Mouse (Mus musculus): ENCODE results near the gene Camta2. TPM values are rescaled to one million over a fixed set of nuclear protein-coding genes. Genes with fewer than 3 reads are reported as not detected.

Gene Camta2
- polyA plus RNA-seq, 1 experiment = 11.9 TPM

- Histone ChIP-seq H3K27me3 (ENCODE audit: control insufficient read depth, insufficient read depth, insufficient read length) (no peaks in the 10 kb centered on the region), H3K36me3 (ENCODE audit: control insufficient read depth, insufficient read depth) (peaks cover 45% of the 10 kb centered on the region), H3K79me2 (ENCODE audit: control insufficient read depth, insufficient read depth) (no peaks in the 10 kb centered on the region), H3K4me2 (ENCODE audit: low read depth) (peak overlapping the region; percentile 31), H3ac (ENCODE audit: control insufficient read depth, insufficient read length) (no peak overlapping the region), H3K4me3 (no peak overlapping the region)
- TF ChIP-seq SRF (IDR thresholded peaks at IDR 0.05; ENCODE audit: control insufficient read depth, insufficient read length, low read depth) (no peak), POLR2A (IDR thresholded peaks at IDR 0.05; ENCODE audit: insufficient read length, low read depth) (no peak), E2F4 (IDR thresholded peaks at IDR 0.05; ENCODE audit: insufficient read depth) (no peak), CEBPB (IDR thresholded peaks at IDR 0.05; ENCODE audit: insufficient read depth, poor library complexity, severe bottlenecking) (no peak), TCF12 (IDR thresholded peaks at IDR 0.05; ENCODE audit: insufficient read depth, poor library complexity, severe bottlenecking) (no peak)
Observed at GRCm38 (mm10) chr11:70715832-70716231, 27.9 kb upstream of the Camta2 start.

- H3K4me3 ChIP-seq = no peak overlapping the region
- H3K36me3 ChIP-seq (ENCODE audit: control insufficient read depth, insufficient read depth) = peaks cover 46% of the 10 kb centered on the region
- H3K4me2 ChIP-seq (ENCODE audit: low read depth) = no peak overlapping the region
- no peaks in the 10 kb centered on the region for H3K79me2 ChIP-seq (ENCODE audit: control insufficient read depth, insufficient read depth)
- no peak overlapping the region for H3ac ChIP-seq (ENCODE audit: control insufficient read depth, insufficient read length)
- no peaks in the 10 kb centered on the region for H3K27me3 ChIP-seq (ENCODE audit: control insufficient read depth, insufficient read depth, insufficient read length)
- no peak for TF ChIP-seq MYOG (IDR thresholded peaks at IDR 0.05; ENCODE audit: control insufficient read depth in 1 of 3, insufficient read depth in 1 of 3, insufficient read length in 2 of 3, low read depth in 2 of 3)
- TF ChIP-seq CEBPB (IDR thresholded peaks at IDR 0.05; ENCODE audit: insufficient read depth, poor library complexity, severe bottlenecking) = no peak
- no peak for TF ChIP-seq MAX (IDR thresholded peaks at IDR 0.05; ENCODE audit: low read depth)
- no peak for TF ChIP-seq TCF12 (IDR thresholded peaks at IDR 0.05; ENCODE audit: insufficient read depth, poor library complexity, severe bottlenecking)
- no peak for TF ChIP-seq USF1 (IDR thresholded peaks at IDR 0.05; ENCODE audit: low read depth)
- no peak for TF ChIP-seq REST (IDR thresholded peaks at IDR 0.05; ENCODE audit: insufficient read depth, insufficient read length)
- TF ChIP-seq SRF (IDR thresholded peaks at IDR 0.05; ENCODE audit: control insufficient read depth, insufficient read length, low read depth) = no peak
- TF ChIP-seq POLR2A (IDR thresholded peaks at IDR 0.05; ENCODE audit: insufficient read length, low read depth) = no peak
- TF ChIP-seq POLR2AphosphoS2 (IDR thresholded peaks at IDR 0.05; ENCODE audit: insufficient read length, low read depth) = no peak
- TF ChIP-seq MYOD1 (IDR thresholded peaks at IDR 0.05; ENCODE audit: control insufficient read depth in 1 of 3, insufficient read length in 2 of 3, low read depth in 2 of 3) = no peak
Observed at GRCm38 (mm10) chr11:70713222-70713621, 25.3 kb upstream of the Camta2 start.

GRCm38 (mm10) chr11:70711026-70711425 is 23.1 kb upstream of the Camta2 start:
- H3K27me3 ChIP-seq (ENCODE audit: control insufficient read depth, insufficient read depth, insufficient read length) = no peaks in the 10 kb centered on the region
- H3K4me2 ChIP-seq (ENCODE audit: low read depth) = no peak overlapping the region
- no peak overlapping the region for H3K4me3 ChIP-seq
- H3K36me3 ChIP-seq (ENCODE audit: control insufficient read depth, insufficient read depth) = peaks cover 54% of the 10 kb centered on the region
- no peak overlapping the region for H3ac ChIP-seq (ENCODE audit: control insufficient read depth, insufficient read length)
- H3K79me2 ChIP-seq (ENCODE audit: control insufficient read depth, insufficient read depth) = no peaks in the 10 kb centered on the region
- no peak for TF ChIP-seq POLR2A (IDR thresholded peaks at IDR 0.05; ENCODE audit: insufficient read length, low read depth)
- TF ChIP-seq USF1 (IDR thresholded peaks at IDR 0.05; ENCODE audit: low read depth) = no peak
- TF ChIP-seq TCF12 (IDR thresholded peaks at IDR 0.05; ENCODE audit: insufficient read depth, poor library complexity, severe bottlenecking) = no peak
- no peak for TF ChIP-seq REST (IDR thresholded peaks at IDR 0.05; ENCODE audit: insufficient read depth, insufficient read length)
- no peak for TF ChIP-seq E2F4 (IDR thresholded peaks at IDR 0.05; ENCODE audit: insufficient read depth)
- TF ChIP-seq MAX (IDR thresholded peaks at IDR 0.05; ENCODE audit: low read depth) = no peak
- TF ChIP-seq MYOD1 (IDR thresholded peaks at IDR 0.05; ENCODE audit: control insufficient read depth in 1 of 3, insufficient read length in 2 of 3, low read depth in 2 of 3) = no peak
- no peak for TF ChIP-seq CEBPB (IDR thresholded peaks at IDR 0.05; ENCODE audit: insufficient read depth, poor library complexity, severe bottlenecking)
- no peak for TF ChIP-seq POLR2AphosphoS2 (IDR thresholded peaks at IDR 0.05; ENCODE audit: insufficient read length, low read depth)
- TF ChIP-seq SRF (IDR thresholded peaks at IDR 0.05; ENCODE audit: control insufficient read depth, insufficient read length, low read depth) = no peak
- no peak for TF ChIP-seq TCF3 (IDR thresholded peaks at IDR 0.05; ENCODE audit: insufficient read length, low read depth)

GRCm38 (mm10) chr11:70706127-70706526 is 18.2 kb upstream of the Camta2 start:
- Histone ChIP-seq H3K4me2 (ENCODE audit: low read depth) (no peak overlapping the region), H3K4me3 (no peak overlapping the region), H3K79me2 (ENCODE audit: control insufficient read depth, insufficient read depth) (peaks cover 23% of the 10 kb centered on the region), H3K36me3 (ENCODE audit: control insufficient read depth, insufficient read depth) (peaks cover 64% of the 10 kb centered on the region), H3K27me3 (ENCODE audit: control insufficient read depth, insufficient read depth, insufficient read length) (no peaks in the 10 kb centered on the region), H3ac (ENCODE audit: control insufficient read depth, insufficient read length) (no peak overlapping the region)
- TF ChIP-seq POLR2AphosphoS2 (IDR thresholded peaks at IDR 0.05; ENCODE audit: insufficient read length, low read depth) (no peak), POLR2A (IDR thresholded peaks at IDR 0.05; ENCODE audit: insufficient read length, low read depth) (no peak), MAX (IDR thresholded peaks at IDR 0.05; ENCODE audit: low read depth) (no peak), CEBPB (IDR thresholded peaks at IDR 0.05; ENCODE audit: insufficient read depth, poor library complexity, severe bottlenecking) (no peak), TCF12 (IDR thresholded peaks at IDR 0.05; ENCODE audit: insufficient read depth, poor library complexity, severe bottlenecking) (no peak), TCF3 (IDR thresholded peaks at IDR 0.05; ENCODE audit: insufficient read length, low read depth) (no peak), MYOG (IDR thresholded peaks at IDR 0.05; ENCODE audit: control insufficient read depth in 1 of 3, insufficient read depth in 1 of 3, insufficient read length in 2 of 3, low read depth in 2 of 3) (no peak), SRF (IDR thresholded peaks at IDR 0.05; ENCODE audit: control insufficient read depth, insufficient read length, low read depth) (no peak), MYOD1 (IDR thresholded peaks at IDR 0.05; ENCODE audit: control insufficient read depth in 1 of 3, insufficient read length in 2 of 3, low read depth in 2 of 3) (no peak), E2F4 (IDR thresholded peaks at IDR 0.05; ENCODE audit: insufficient read depth) (no peak)

GRCm38 (mm10) chr11:70702781-70703180 is 14.9 kb upstream of the Camta2 start:
- Histone ChIP-seq H3K4me3 (no peak overlapping the region), H3K36me3 (ENCODE audit: control insufficient read depth, insufficient read depth) (peaks cover 42% of the 10 kb centered on the region), H3K4me2 (ENCODE audit: low read depth) (peak overlapping the region; percentile 96), H3K79me2 (ENCODE audit: control insufficient read depth, insufficient read depth) (peaks cover 28% of the 10 kb centered on the region), H3ac (ENCODE audit: control insufficient read depth, insufficient read length) (no peak overlapping the region), H3K27me3 (ENCODE audit: control insufficient read depth, insufficient read depth, insufficient read length) (no peaks in the 10 kb centered on the region)
- TF ChIP-seq MYOD1 (IDR thresholded peaks at IDR 0.05; ENCODE audit: control insufficient read depth in 1 of 3, insufficient read length in 2 of 3, low read depth in 2 of 3) (peak in 1 of 3 experiments; percentile 33), E2F4 (IDR thresholded peaks at IDR 0.05; ENCODE audit: insufficient read depth) (no peak)

All from myocyte (in vitro differentiated cells).